Mouse (Mus musculus) midbrain, embryonic 11.5 days (tissue): ENCODE results near the gene Kbtbd3. TPM values are rescaled to one million over a fixed set of nuclear protein-coding genes. Genes with fewer than 3 reads are reported as not detected.

Experiments
- ATAC-seq: fragments of 200-750 bp; cut with Nextera tagmentation; 2 replicates; pipeline ENCODE4 v1.8.0; 2017; ENCODE audit warnings: moderate TSS enrichment, moderate library complexity; ENCODE audit not compliant: low FRiP score
- DNase-seq: peaks from one replicate; pipeline ENCODE4 v3.0.0; 2015; ENCODE audit warnings: low spot score; ENCODE audit errors: missing footprints
- H3K27ac ChIP-seq: fragments of 300-500 bp; sonication (generic); 2 replicates; pipeline ENCODE4 v1.5.1; 2014; ENCODE audit warnings: low read depth, low read length
- H3K27me3 ChIP-seq: fragments of 300-500 bp; sonication (generic); 2 replicates; pipeline ENCODE4 v1.6.1; 2014; ENCODE audit warnings: mild to moderate bottlenecking, low read length, moderate library complexity, mixed read lengths; ENCODE audit not compliant: control insufficient read depth, insufficient read depth
- H3K36me3 ChIP-seq: fragments of 300-500 bp; sonication (generic); 2 replicates; pipeline ENCODE4 v1.6.1; 2014; ENCODE audit warnings: mild to moderate bottlenecking, low read length, moderate library complexity, mixed read lengths; ENCODE audit not compliant: control insufficient read depth, insufficient read depth
- H3K4me1 ChIP-seq: fragments of 300-500 bp; sonication (generic); 2 replicates; pipeline ENCODE4 v1.6.1; 2014; ENCODE audit warnings: low read length; ENCODE audit not compliant: control insufficient read depth, insufficient read depth
- H3K4me2 ChIP-seq: fragments of 300-500 bp; sonication (generic); 2 replicates; pipeline ENCODE4 v1.6.1; 2014; ENCODE audit warnings: mild to moderate bottlenecking, moderate library complexity
- H3K4me3 ChIP-seq: fragments of 300-500 bp; sonication (generic); 2 replicates; pipeline ENCODE4 v1.5.1; 2014; ENCODE audit warnings: low read depth, low read length
- H3K9ac ChIP-seq: fragments of 300-500 bp; sonication (generic); 2 replicates; pipeline ENCODE4 v1.6.1; 2014; ENCODE audit warnings: low read length
- H3K9me3 ChIP-seq: fragments of 300-500 bp; sonication (generic); 2 replicates; pipeline ENCODE4 v1.6.1; 2016; ENCODE audit warnings: low read length; ENCODE audit not compliant: control insufficient read depth
- WGBS: fragments of 180-500 bp; shearing (Covaris S2); extraction: QIAGEN DNeasy Blood & Tissue Kit; methylation state at CpG from one replicate; pipeline ENCODE4 v1.1.7; 2014; 5-methylcytosine and 5-hydroxymethylcytosine counted together
- polyA plus RNA-seq: library from polyadenylated mRNA; unstranded; fragments of >200 nt; fragmentation: Nextera tagmentation; extraction: Ambion mirVana; gene quantifications from 2 replicates; pipeline ENCODE4 v1.2.1, GENCODE M21; 2014

Kbtbd3 gene
- polyA plus RNA-seq, 1 experiment from 2014 or later = 8.3 TPM

DNA sequence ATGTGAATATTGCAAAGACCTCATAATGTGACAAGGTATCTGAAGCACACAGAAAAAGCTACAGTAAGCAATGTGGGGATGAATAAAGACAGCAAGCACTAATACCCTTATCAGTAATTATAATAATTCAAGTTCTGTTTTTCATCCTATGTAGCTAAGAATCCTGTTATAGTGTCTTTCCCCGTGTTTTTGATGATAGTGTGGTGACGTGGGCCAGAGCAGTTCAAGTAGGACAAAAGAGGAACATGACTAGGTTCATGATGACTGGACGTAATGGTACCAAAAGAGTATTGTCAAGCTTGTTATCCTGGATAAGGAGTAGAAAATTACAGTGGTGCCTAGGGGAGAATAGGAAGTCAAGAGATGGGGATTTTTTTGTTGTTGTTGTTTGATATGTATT, 1.1 kb downstream of the Kbtbd3 start:
- Histone ChIP-seq H3K4me2 (peak overlapping the region; percentile 72), H3K4me3 (peak overlapping the region; percentile 67), H3K27ac (no peak overlapping the region), H3K27me3 (no peaks in the 10 kb centered on the region), H3K9ac (peak overlapping the region; percentile 80), H3K4me1 (peaks cover 11% of the 10 kb centered on the region), H3K36me3 (no peaks in the 10 kb centered on the region), H3K9me3 (no peaks in the 10 kb centered on the region)
- no peak for DNase-seq
- 77% methylated on average over 3 of the region's 3 CpGs for WGBS
- ATAC-seq = no peak

DNA sequence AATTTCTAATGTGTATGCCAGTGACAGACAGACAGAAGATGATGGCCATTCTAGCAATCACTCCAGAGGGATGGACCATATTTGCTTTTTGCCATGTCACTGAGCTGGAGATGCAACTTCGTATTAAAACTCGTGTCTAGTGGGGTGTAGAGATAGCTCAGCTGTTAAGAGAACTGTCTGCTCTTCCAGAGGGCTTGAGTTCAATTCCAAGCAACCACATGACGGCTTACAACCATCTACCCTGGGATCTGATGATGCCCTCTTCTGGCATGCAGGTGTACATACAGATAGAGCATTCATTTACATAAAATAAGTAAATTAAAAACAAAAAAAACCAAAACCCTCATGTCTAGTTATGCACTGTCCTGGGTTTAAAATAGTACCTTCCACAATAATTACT, 1.5 kb downstream of the Kbtbd3 start:
- no peak overlapping the region for H3K9ac ChIP-seq
- no peaks in the 10 kb centered on the region for H3K27me3 ChIP-seq
- DNase-seq (no peak), ATAC-seq (no peak)
- H3K4me2 ChIP-seq = no peak overlapping the region
- H3K36me3 ChIP-seq = no peaks in the 10 kb centered on the region
- no peak overlapping the region for H3K4me3 ChIP-seq
- WGBS = 90% methylated on average over 3 of the region's 3 CpGs
- H3K9me3 ChIP-seq = no peaks in the 10 kb centered on the region
- peaks cover 11% of the 10 kb centered on the region for H3K4me1 ChIP-seq
- no peak overlapping the region for H3K27ac ChIP-seq

DNA sequence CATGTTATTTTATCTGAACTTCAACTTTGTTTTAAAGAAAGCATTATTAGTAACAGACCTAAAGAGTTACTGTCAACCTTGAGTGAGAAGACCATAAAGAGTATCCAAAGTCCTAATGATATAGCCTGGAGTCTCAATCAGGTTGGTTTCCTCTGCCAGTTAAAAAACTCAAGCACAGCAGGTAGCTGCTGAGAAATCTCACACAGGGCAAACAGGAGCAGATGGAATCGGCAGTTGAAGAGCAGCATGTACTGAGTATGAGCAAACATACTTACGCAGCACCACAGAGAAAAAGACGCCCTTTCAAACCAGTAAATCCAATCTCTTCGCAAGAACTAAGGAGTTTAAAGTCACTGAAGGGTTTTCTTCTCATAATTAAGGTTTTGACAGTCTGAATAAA, 4.3 kb downstream of the Kbtbd3 start:
- H3K36me3 ChIP-seq = peaks cover 3% of the 10 kb centered on the region; the same call in 1 of the 2 replicates
- 86% methylated on average over 4 of the region's 4 CpGs for WGBS

DNA sequence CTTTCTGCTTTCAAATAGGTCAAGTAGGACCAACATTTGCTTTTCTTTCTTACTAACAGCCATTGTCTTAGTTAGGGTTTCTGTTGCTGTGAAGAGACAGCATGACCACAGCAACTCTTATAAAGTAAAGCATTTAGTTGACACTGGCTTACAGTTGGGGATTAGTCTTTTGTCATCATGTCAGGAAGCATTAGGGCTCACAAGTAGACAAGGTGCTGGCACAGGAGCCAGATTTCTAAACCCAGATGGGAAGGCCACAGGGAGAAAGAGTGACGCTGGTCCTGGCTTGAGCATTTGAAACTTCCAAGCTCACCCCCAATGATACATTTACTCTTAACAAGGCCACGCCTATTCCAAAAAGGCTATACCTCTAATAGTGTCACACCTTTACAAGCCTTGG, 6.1 kb downstream of the Kbtbd3 start:
- 72% methylated on average over 2 of the region's 2 CpGs for WGBS
- peaks cover 3% of the 10 kb centered on the region; the same call in 1 of the 2 replicates for H3K36me3 ChIP-seq
- no peak overlapping the region for H3K27ac ChIP-seq
- ATAC-seq = no peak
- no peak overlapping the region for H3K9ac ChIP-seq
- no peaks in the 10 kb centered on the region for H3K27me3 ChIP-seq
- no peak overlapping the region for H3K4me3 ChIP-seq
- H3K4me1 ChIP-seq = peaks cover under 1% of the 10 kb centered on the region
- no peak for DNase-seq
- H3K4me2 ChIP-seq = no peak overlapping the region
- no peaks in the 10 kb centered on the region for H3K9me3 ChIP-seq

More for the DNA sequence above, 4.3 kb downstream of the Kbtbd3 start:
- Histone ChIP-seq H3K27me3 (no peaks in the 10 kb centered on the region), H3K9me3 (no peaks in the 10 kb centered on the region), H3K4me2 (no peak overlapping the region), H3K27ac (no peak overlapping the region), H3K9ac (no peak overlapping the region), H3K4me1 (peaks cover 6% of the 10 kb centered on the region), H3K4me3 (no peak overlapping the region)
- ATAC-seq = no peak
- no peak for DNase-seq

DNA sequence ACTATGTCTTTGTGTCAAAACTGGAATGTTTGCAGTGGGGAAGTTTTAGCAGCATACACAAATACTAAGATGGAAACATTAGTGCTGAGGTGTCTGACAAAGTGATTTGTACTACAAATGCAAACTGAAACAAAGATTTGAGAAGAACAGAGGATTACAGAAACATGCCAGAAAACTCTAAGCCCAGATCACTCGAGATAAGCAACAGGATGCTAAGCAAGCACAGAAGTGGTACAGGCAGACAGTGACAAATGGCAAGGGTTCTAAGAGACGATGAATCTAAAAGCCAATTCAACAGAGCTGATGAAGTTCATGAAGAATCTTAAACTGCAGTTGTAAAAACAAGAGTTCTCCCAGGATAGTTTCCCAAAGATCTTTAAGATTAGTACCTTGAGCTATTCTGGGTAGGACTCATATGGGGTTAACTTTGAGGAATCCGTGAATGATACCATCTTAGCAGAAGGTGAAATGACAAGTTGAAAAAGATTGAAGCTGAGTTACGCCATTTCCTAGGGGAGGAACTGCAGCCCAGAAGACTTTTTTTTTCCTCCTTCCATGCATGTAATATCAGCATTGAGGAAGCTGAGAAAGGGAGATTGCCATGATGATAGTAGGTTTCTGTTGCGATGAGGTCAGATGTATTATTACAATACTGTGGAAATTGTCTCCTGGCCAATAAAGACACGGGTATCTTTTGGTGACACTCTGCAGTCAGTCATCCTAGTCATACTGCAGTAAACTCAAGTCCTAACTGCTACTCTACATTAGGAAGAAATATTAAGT, 9.5 kb downstream of the Kbtbd3 start:
- Histone ChIP-seq H3K27ac (no peak overlapping the region), H3K4me1 (no peaks in the 10 kb centered on the region), H3K4me3 (no peak overlapping the region), H3K9me3 (no peaks in the 10 kb centered on the region), H3K27me3 (no peaks in the 10 kb centered on the region), H3K4me2 (no peak overlapping the region), H3K36me3 (peaks cover 3% of the 10 kb centered on the region; the same call in 1 of the 2 replicates), H3K9ac (no peak overlapping the region)
- WGBS = 84% methylated on average over 6 of the region's 6 CpGs
- no peak for ATAC-seq
- DNase-seq = no peak

DNA sequence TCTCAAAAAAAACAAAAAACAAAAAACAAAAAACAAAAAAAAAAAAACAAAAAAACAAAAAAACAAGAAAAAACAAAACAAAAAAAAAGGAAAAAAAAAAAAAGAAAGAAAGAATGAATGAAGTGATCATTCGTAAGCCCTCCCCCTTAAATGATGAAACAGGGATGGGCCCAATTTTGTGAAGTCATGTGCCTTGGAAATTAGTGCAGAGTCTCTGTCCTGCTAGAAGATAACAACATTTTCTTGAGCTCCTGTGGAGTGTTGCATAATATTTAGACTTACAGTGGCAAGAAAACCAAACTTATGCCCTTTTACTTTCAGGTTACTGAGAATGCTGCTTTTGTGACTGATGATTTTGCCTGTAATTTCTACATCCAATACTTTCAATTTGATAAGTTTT, 43.5 kb downstream of the Kbtbd3 start:
- DNase-seq = no peak
- no peak overlapping the region for H3K4me3 ChIP-seq
- no peak for ATAC-seq

DNA sequence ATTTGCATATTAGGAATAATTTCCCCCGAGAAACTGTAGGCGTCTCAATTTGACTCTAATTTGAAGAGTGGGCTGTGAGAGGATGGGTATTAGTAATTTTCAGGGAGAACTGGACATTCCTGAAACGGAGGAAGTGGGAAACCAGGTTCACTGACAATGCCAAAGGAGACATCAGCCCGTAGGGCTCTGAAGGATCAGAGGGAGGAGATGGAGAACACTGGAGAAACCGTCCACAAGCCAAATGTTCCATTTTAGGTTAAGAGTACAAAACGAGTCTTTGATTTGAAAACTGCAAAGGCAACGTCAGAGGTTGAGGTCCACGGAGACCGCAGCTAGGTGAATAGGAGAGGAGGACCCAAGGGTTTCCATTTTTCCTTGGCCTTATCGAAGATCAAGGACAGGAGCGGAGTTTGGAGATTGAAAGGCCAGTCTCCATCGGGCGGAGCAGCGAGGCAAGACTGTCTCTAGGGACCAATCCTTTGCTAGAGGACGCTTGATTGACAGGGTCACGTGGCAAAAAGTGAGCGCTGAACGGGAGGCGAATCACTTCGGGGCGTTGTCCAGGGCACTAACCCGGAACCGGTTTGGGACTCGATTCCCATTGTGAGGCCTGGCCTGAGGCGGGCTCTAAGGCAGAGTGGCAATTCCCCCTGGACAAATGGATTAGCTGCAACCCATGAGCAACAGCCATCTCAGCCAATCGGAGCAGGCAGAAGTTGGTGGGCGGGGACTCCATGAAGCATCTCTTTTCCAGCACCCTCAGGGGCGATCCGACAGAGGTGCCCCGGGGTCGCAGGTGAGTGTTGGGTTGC, 66.4 kb downstream of the Kbtbd3 start, which contains the start of gene Msantd4:
Gene Msantd4 (plus strand): TSS at position 735 of the 812 bp plus-strand sequence.
- Histone ChIP-seq H3K9me3 (no peaks in the 10 kb centered on the region), H3K9ac (peak within 1 kb of the TSS; percentile 79), H3K4me2 (peak within 1 kb of the TSS; percentile 53), H3K4me1 (no peaks in the 10 kb centered on the region), H3K36me3 (no peaks in the 10 kb centered on the region), H3K27ac (peak within 1 kb of the TSS; percentile 38), H3K27me3 (no peaks in the 10 kb centered on the region), H3K4me3 (peak within 1 kb of the TSS; percentile 68)
- DNase-seq (peak; percentile 98), ATAC-seq (peak; percentile 100)
- WGBS = 1% methylated on average over 31 of the region's 31 CpGs

More for the DNA sequence above, 43.5 kb downstream of the Kbtbd3 start:
- H3K36me3 ChIP-seq = no peaks in the 10 kb centered on the region
- no peak overlapping the region for H3K4me2 ChIP-seq
- WGBS = 90% methylated on average over 1 of the region's 1 CpGs
- no peaks in the 10 kb centered on the region for H3K4me1 ChIP-seq
- H3K9me3 ChIP-seq = no peaks in the 10 kb centered on the region
- no peak overlapping the region for H3K9ac ChIP-seq
- no peaks in the 10 kb centered on the region for H3K27me3 ChIP-seq
- no peak overlapping the region for H3K27ac ChIP-seq

DNA sequence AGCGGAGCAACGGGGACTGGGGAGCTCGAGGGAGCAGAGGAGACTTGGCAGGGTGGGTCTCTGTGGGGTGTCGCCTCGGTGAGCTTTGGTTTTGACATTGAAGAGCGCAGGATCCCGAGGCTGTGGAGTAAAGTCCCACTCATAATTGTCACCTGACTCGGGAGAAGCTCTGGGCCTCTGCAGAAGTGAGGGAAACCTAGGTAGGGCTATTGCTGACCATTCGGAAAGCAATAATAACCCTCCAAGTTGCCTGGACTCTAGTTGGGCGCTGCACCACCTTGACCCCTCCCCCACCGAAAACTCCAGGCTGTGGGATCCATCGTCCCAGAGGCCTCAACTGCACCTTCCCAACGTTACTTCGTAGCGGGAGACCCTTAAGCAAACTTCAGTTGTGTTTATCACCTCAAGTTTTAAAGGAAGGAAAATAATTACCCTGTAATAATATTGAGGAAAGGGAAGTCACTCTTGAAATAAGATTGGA, 67.0 kb downstream of the Kbtbd3 start:
- Histone ChIP-seq H3K36me3 (no peaks in the 10 kb centered on the region), H3K9me3 (no peaks in the 10 kb centered on the region), H3K4me1 (no peaks in the 10 kb centered on the region), H3K4me2 (peak overlapping the region; percentile 53), H3K27me3 (no peaks in the 10 kb centered on the region), H3K27ac (no peak overlapping the region), H3K4me3 (peak overlapping the region; percentile 68), H3K9ac (peak overlapping the region; percentile 79)
- WGBS = 0% methylated on average over 15 of the region's 15 CpGs
- DNase-seq = no peak
- no peak for ATAC-seq
